Mouse (Mus musculus): ENCODE results near the gene Hephl1. TPM values are rescaled to one million over a fixed set of nuclear protein-coding genes. Genes with fewer than 3 reads are reported as not detected.

Hephl1 gene
- total RNA-seq (2012; rRNA removed) (not detected in 2 replicates), total RNA-seq (2014; rRNA removed) (not detected in 2 replicates), polyA plus RNA-seq (2012; ENCODE audit: insufficient read length, low read depth) (not detected in 2 replicates)

- Histone ChIP-seq H3K4me3 (replicated peaks in 1 of 3; ENCODE audit: low read depth in 2 of 3, low read length in 2 of 3, poor library complexity in 1 of 3) (no peak within 1 kb of the TSS), H3K27me3 (replicated peaks) (peaks cover 1% of the 10 kb centered on the region), H3K36me3 (replicated peaks in 1 of 2; ENCODE audit: control insufficient read depth in 1 of 2, insufficient read depth in 1 of 2, low read length in 1 of 2) (no peaks in the 10 kb centered on the region), H3K4me1 (ENCODE audit: control insufficient read depth in 1 of 2, insufficient read depth in 2 of 2) (no peaks in the 10 kb centered on the region), H3K4me2 (ENCODE audit: insufficient read depth, low read depth, poor library complexity, severe bottlenecking) (no peak within 1 kb of the TSS), H3K79me2 (replicated peaks; ENCODE audit: control insufficient read depth, extremely low read depth, insufficient read depth, poor library complexity, severe bottlenecking) (no peaks in the 10 kb centered on the region), H3K27ac (ENCODE audit: insufficient read depth, low read depth) (no peak within 1 kb of the TSS), H3K9me3 (replicated peaks; ENCODE audit: low read length) (no peaks in the 10 kb centered on the region), H3K9ac (ENCODE audit: insufficient read depth, low read depth) (no peak within 1 kb of the TSS)
- in situ Hi-C loops (cut with MboI; ENCODE audit: low pct_ligation_motif_present, low pct_unique_long_range_greater_than_20kb, low sequenced_read_pairs), result loop anchor here (10.0 kb wide), 1 partner anchor 87 kb away; no protein-coding TSS in a partner anchor
- TF ChIP-seq HCFC1 (IDR thresholded peaks at IDR 0.05; ENCODE audit: low read depth, low read length) (no peak), ELF1 (IDR thresholded peaks at IDR 0.05; ENCODE audit: low read depth, low read length) (no peak), TBP (conservative IDR thresholded peaks at IDR 0.05; ENCODE audit: low read depth, low read length) (no peak), MAX (IDR thresholded peaks at IDR 0.05; ENCODE audit: low read length) (no peak), POLR2A (IDR thresholded peaks at IDR 0.05; ENCODE audit: low read depth, low read length) (no peak), ZNF384 (IDR thresholded peaks at IDR 0.05; ENCODE audit: low read depth, low read length) (no peak), ZKSCAN1 (IDR thresholded peaks at IDR 0.05; ENCODE audit: borderline replicate concordance, low read depth, low read length) (no peak), NRF1 (IDR thresholded peaks at IDR 0.05; ENCODE audit: low read depth, low read length) (no peak), POLR2AphosphoS2 (IDR thresholded peaks at IDR 0.05; ENCODE audit: low read depth, low read length) (no peak), IRF4 (IDR thresholded peaks at IDR 0.05; ENCODE audit: low read depth, low read length) (no peak), EP300 (IDR thresholded peaks at IDR 0.05; ENCODE audit: low read length) (no peak), JUN (IDR thresholded peaks at IDR 0.05; ENCODE audit: insufficient read depth, low read depth, low read length) (no peak), SMC3 (IDR thresholded peaks at IDR 0.05; ENCODE audit: low read depth, low read length) (no peak), MAFK (IDR thresholded peaks at IDR 0.05; ENCODE audit: insufficient replicate concordance, low read length) (no peak), RAD21 (IDR thresholded peaks at IDR 0.05; ENCODE audit: low read depth, low read length) (no peak), MYC (IDR thresholded peaks at IDR 0.05; ENCODE audit: low read depth, low read length) (no peak), CHD1 (IDR thresholded peaks at IDR 0.05; ENCODE audit: low read depth, low read length) (no peak), CHD2 (IDR thresholded peaks at IDR 0.05; ENCODE audit: low read length) (no peak), BHLHE40 (IDR thresholded peaks at IDR 0.05; ENCODE audit: low read depth, low read length) (no peak)
- dilution Hi-C loops (cut with MboI; ENCODE audit: extremely low pct_ligation_motif_present, extremely low pct_unique_long_range_greater_than_20kb, low sequenced_read_pairs), result no loop called here
- DNase-seq (ENCODE audit: extremely low read depth), result no peak
Observed at GRCm38 (mm10) chr9:15112008-15112407, at the start of gene Hephl1. Gene Hephl1, minus strand, starts transcription at chr9:15112108.

- DNase-seq (ENCODE audit: extremely low read depth), result no peak
- dilution Hi-C loops (cut with MboI; ENCODE audit: extremely low pct_ligation_motif_present, extremely low pct_unique_long_range_greater_than_20kb, low sequenced_read_pairs) (no loop called here), in situ Hi-C loops (cut with MboI; ENCODE audit: low pct_ligation_motif_present, low pct_unique_long_range_greater_than_20kb, low sequenced_read_pairs) (no loop called here)
- H3K27ac ChIP-seq (ENCODE audit: insufficient read depth, low read depth), result no peak overlapping the region
- no peak overlapping the region for H3K9ac ChIP-seq (ENCODE audit: insufficient read depth, low read depth)
- H3K9me3 ChIP-seq (replicated peaks; ENCODE audit: low read length), result no peaks in the 10 kb centered on the region
- H3K27me3 ChIP-seq (replicated peaks), result no peaks in the 10 kb centered on the region
- no peaks in the 10 kb centered on the region for H3K79me2 ChIP-seq (replicated peaks; ENCODE audit: control insufficient read depth, extremely low read depth, insufficient read depth, poor library complexity, severe bottlenecking)
- no peak overlapping the region for H3K4me2 ChIP-seq (ENCODE audit: insufficient read depth, low read depth, poor library complexity, severe bottlenecking)
- H3K36me3 ChIP-seq (replicated peaks in 1 of 2; ENCODE audit: control insufficient read depth in 1 of 2, insufficient read depth in 1 of 2, low read length in 1 of 2), result no peaks in the 10 kb centered on the region
- H3K4me3 ChIP-seq (replicated peaks in 1 of 3; ENCODE audit: low read depth in 2 of 3, low read length in 2 of 3, poor library complexity in 1 of 3), result no peak overlapping the region
- TF ChIP-seq CHD2 (IDR thresholded peaks at IDR 0.05; ENCODE audit: low read length) (no peak), PAX5 (IDR thresholded peaks at IDR 0.05; ENCODE audit: low read length) (no peak), BHLHE40 (IDR thresholded peaks at IDR 0.05; ENCODE audit: low read depth, low read length) (no peak), UBTF (IDR thresholded peaks at IDR 0.05; ENCODE audit: low read depth, low read length) (no peak)
- H3K4me1 ChIP-seq (ENCODE audit: control insufficient read depth in 1 of 2, insufficient read depth in 2 of 2), result no peaks in the 10 kb centered on the region
Observed at GRCm38 (mm10) chr9:15149246-15149926, 37.5 kb upstream of the Hephl1 start.
